Mouse (Mus musculus): ENCODE measurements around the gene Fabp1. TPM values are rescaled to one million over a fixed set of nuclear protein-coding genes. Genes with fewer than 3 reads are reported as not detected.

The Fabp1 gene
- polyA plus RNA-seq, 1 experiment from 2014 or later, result not detected

- Histone ChIP-seq H3K9me3 (no peaks in the 10 kb centered on the region), H3K36me3 (replicated peaks) (no peaks in the 10 kb centered on the region), H3K4me3 (no peak overlapping the region), H3K27ac (peak overlapping the region; percentile 77), H3K27me3 (ENCODE audit: poor library complexity, severe bottlenecking) (no peaks in the 10 kb centered on the region), H3K4me1 (peaks cover 26% of the 10 kb centered on the region)
- peak; percentile 31 for DNase-seq (ENCODE audit: extremely low spot score, low spot score)
- 6% methylated on average over 7 of the region's 7 CpGs for WGBS
These were observed 27.6 kb downstream of the Fabp1 start for GRCm38 (mm10) chr6:71227157-71227770.

- no peak overlapping the region for H3K27ac ChIP-seq
- no peaks in the 10 kb centered on the region for H3K4me1 ChIP-seq
- no peaks in the 10 kb centered on the region for H3K36me3 ChIP-seq (replicated peaks)
- WGBS, result 88% methylated on average over 13 of the region's 13 CpGs
- no peaks in the 10 kb centered on the region for H3K9me3 ChIP-seq
- no peak overlapping the region for H3K4me3 ChIP-seq
- DNase-seq (ENCODE audit: extremely low spot score, low spot score), result no peak
- H3K27me3 ChIP-seq (ENCODE audit: poor library complexity, severe bottlenecking), result no peaks in the 10 kb centered on the region
These were observed 35.5 kb downstream of the Fabp1 start for GRCm38 (mm10) chr6:71235121-71235520.

GRCm38 (mm10) chr6:71235944-71236343 lies 36.3 kb downstream of the Fabp1 start:
- H3K27ac ChIP-seq, result no peak overlapping the region
- no peaks in the 10 kb centered on the region for H3K27me3 ChIP-seq (ENCODE audit: poor library complexity, severe bottlenecking)
- H3K36me3 ChIP-seq (replicated peaks), result no peaks in the 10 kb centered on the region
- no peaks in the 10 kb centered on the region for H3K9me3 ChIP-seq
- 75% methylated on average over 3 of the region's 3 CpGs for WGBS
- no peak overlapping the region for H3K4me3 ChIP-seq
- H3K4me1 ChIP-seq, result no peaks in the 10 kb centered on the region
- DNase-seq (ENCODE audit: extremely low spot score, low spot score), result no peak

- H3K27me3 ChIP-seq (ENCODE audit: poor library complexity, severe bottlenecking), result no peaks in the 10 kb centered on the region
- no peaks in the 10 kb centered on the region for H3K4me1 ChIP-seq
- H3K36me3 ChIP-seq (replicated peaks), result no peaks in the 10 kb centered on the region
- H3K9me3 ChIP-seq, result no peaks in the 10 kb centered on the region
- H3K4me3 ChIP-seq, result no peak overlapping the region
- no peak for DNase-seq (ENCODE audit: extremely low spot score, low spot score)
- WGBS, result 84% methylated on average over 6 of the region's 6 CpGs
- no peak overlapping the region for H3K27ac ChIP-seq
These were observed 36.9 kb downstream of the Fabp1 start for GRCm38 (mm10) chr6:71236506-71236905.

- 89% methylated on average over 6 of the region's 6 CpGs for WGBS
- DNase-seq (ENCODE audit: extremely low spot score, low spot score), result no peak
- no peaks in the 10 kb centered on the region for H3K4me1 ChIP-seq
- no peaks in the 10 kb centered on the region for H3K27me3 ChIP-seq (ENCODE audit: poor library complexity, severe bottlenecking)
- H3K27ac ChIP-seq, result no peak overlapping the region
- no peak overlapping the region for H3K4me3 ChIP-seq
- no peaks in the 10 kb centered on the region for H3K36me3 ChIP-seq (replicated peaks)
- no peaks in the 10 kb centered on the region for H3K9me3 ChIP-seq
These were observed 37.4 kb downstream of the Fabp1 start for GRCm38 (mm10) chr6:71237031-71237431.

GRCm38 (mm10) chr6:71239069-71239750 lies 39.6 kb downstream of the Fabp1 start:
- Histone ChIP-seq H3K9me3 (no peaks in the 10 kb centered on the region), H3K36me3 (replicated peaks) (no peaks in the 10 kb centered on the region), H3K4me1 (no peaks in the 10 kb centered on the region), H3K27me3 (ENCODE audit: poor library complexity, severe bottlenecking) (no peaks in the 10 kb centered on the region), H3K27ac (no peak overlapping the region), H3K4me3 (no peak overlapping the region)
- 94% methylated on average over 26 of the region's 26 CpGs for WGBS
- no peak for DNase-seq (ENCODE audit: extremely low spot score, low spot score)

GRCm38 (mm10) chr6:71240831-71241230 lies 41.2 kb downstream of the Fabp1 start:
- Histone ChIP-seq H3K27ac (no peak overlapping the region), H3K27me3 (ENCODE audit: poor library complexity, severe bottlenecking) (no peaks in the 10 kb centered on the region), H3K36me3 (replicated peaks) (no peaks in the 10 kb centered on the region), H3K4me3 (no peak overlapping the region), H3K9me3 (no peaks in the 10 kb centered on the region), H3K4me1 (no peaks in the 10 kb centered on the region)
- WGBS, result 92% methylated on average over 7 of the region's 7 CpGs
- DNase-seq (ENCODE audit: extremely low spot score, low spot score), result no peak

- Histone ChIP-seq H3K27ac (no peak overlapping the region), H3K9me3 (no peaks in the 10 kb centered on the region), H3K27me3 (ENCODE audit: poor library complexity, severe bottlenecking) (no peaks in the 10 kb centered on the region), H3K4me3 (no peak overlapping the region), H3K36me3 (replicated peaks) (no peaks in the 10 kb centered on the region), H3K4me1 (no peaks in the 10 kb centered on the region)
- 94% methylated on average over 1 of the region's 1 CpGs for WGBS
- no peak for DNase-seq (ENCODE audit: extremely low spot score, low spot score)
These were observed 43.2 kb downstream of the Fabp1 start for GRCm38 (mm10) chr6:71242811-71243210.

- H3K4me1 ChIP-seq, result no peaks in the 10 kb centered on the region
- H3K9me3 ChIP-seq, result no peaks in the 10 kb centered on the region
- WGBS, result 91% methylated on average over 3 of the region's 3 CpGs
- no peaks in the 10 kb centered on the region for H3K27me3 ChIP-seq (ENCODE audit: poor library complexity, severe bottlenecking)
- H3K36me3 ChIP-seq (replicated peaks), result no peaks in the 10 kb centered on the region
- DNase-seq (ENCODE audit: extremely low spot score, low spot score), result no peak
- no peak overlapping the region for H3K27ac ChIP-seq
- H3K4me3 ChIP-seq, result no peak overlapping the region
These were observed 43.6 kb downstream of the Fabp1 start for GRCm38 (mm10) chr6:71243258-71243657.

GRCm38 (mm10) chr6:71248420-71248819 lies 48.8 kb downstream of the Fabp1 start:
- no peaks in the 10 kb centered on the region for H3K36me3 ChIP-seq (replicated peaks)
- no peaks in the 10 kb centered on the region for H3K4me1 ChIP-seq
- no peak overlapping the region for H3K4me3 ChIP-seq
- H3K27ac ChIP-seq, result no peak overlapping the region
- DNase-seq (ENCODE audit: extremely low spot score, low spot score), result no peak
- 75% methylated on average over 1 of the region's 1 CpGs for WGBS
- H3K9me3 ChIP-seq, result no peaks in the 10 kb centered on the region
- no peaks in the 10 kb centered on the region for H3K27me3 ChIP-seq (ENCODE audit: poor library complexity, severe bottlenecking)

GRCm38 (mm10) chr6:71249615-71250014 lies 50.0 kb downstream of the Fabp1 start:
- Histone ChIP-seq H3K9me3 (no peaks in the 10 kb centered on the region), H3K27ac (no peak overlapping the region), H3K27me3 (ENCODE audit: poor library complexity, severe bottlenecking) (no peaks in the 10 kb centered on the region), H3K4me3 (no peak overlapping the region), H3K36me3 (replicated peaks) (no peaks in the 10 kb centered on the region), H3K4me1 (no peaks in the 10 kb centered on the region)
- 86% methylated on average over 3 of the region's 3 CpGs for WGBS
- DNase-seq (ENCODE audit: extremely low spot score, low spot score), result no peak

- Histone ChIP-seq H3K36me3 (replicated peaks) (no peaks in the 10 kb centered on the region), H3K4me1 (no peaks in the 10 kb centered on the region), H3K27me3 (ENCODE audit: poor library complexity, severe bottlenecking) (no peaks in the 10 kb centered on the region), H3K9me3 (no peaks in the 10 kb centered on the region), H3K27ac (no peak overlapping the region), H3K4me3 (no peak overlapping the region)
- DNase-seq (ENCODE audit: extremely low spot score, low spot score), result no peak
- 88% methylated on average over 8 of the region's 8 CpGs for WGBS
These were observed 51.3 kb downstream of the Fabp1 start for GRCm38 (mm10) chr6:71250951-71251350.

GRCm38 (mm10) chr6:71254456-71254855 lies 54.8 kb downstream of the Fabp1 start:
- no peaks in the 10 kb centered on the region for H3K9me3 ChIP-seq
- no peaks in the 10 kb centered on the region for H3K27me3 ChIP-seq (ENCODE audit: poor library complexity, severe bottlenecking)
- no peak overlapping the region for H3K27ac ChIP-seq
- DNase-seq (ENCODE audit: extremely low spot score, low spot score), result no peak
- H3K4me3 ChIP-seq, result no peak overlapping the region
- WGBS, result 94% methylated on average over 6 of the region's 6 CpGs
- H3K4me1 ChIP-seq, result no peaks in the 10 kb centered on the region
- no peaks in the 10 kb centered on the region for H3K36me3 ChIP-seq (replicated peaks)

All from forebrain, embryonic 10.5 days (tissue).